In genomic region chr1:189054941-189055551, GRCm38 (mm10) we compare ENCODE assay signal across 20 mouse cellular contexts. TPM values are rescaled to one million over a fixed set of nuclear protein-coding genes. Genes with fewer than 3 reads are reported as not detected.
DNase-seq lines count a peak whose midpoint lies in the region; TF ChIP-seq lines count a peak whose summit lies in the region.
"Had no signal": no experiment of that assay in that cellular context is flagged by ENCODE, and none has a peak within 500 bp of the region (broad histone marks: within the 10 kb centered on the region; RNA-seq: fewer than 3 reads in every experiment).

No protein-coding gene starts in this region.

- peak; percentile 51 to 62 for DNase-seq in frontal cortex, postnatal 36 days (ENCODE audit: low spot score in 2 of 2)
- DNase-seq in frontal cortex, postnatal 14 days (ENCODE audit: low spot score in 2 of 2) = no peak
- peak; percentile 77 for DNase-seq in right cerebral cortex, adult 18-20 months
- no peak for DNase-seq in right cerebral cortex, postnatal 10 days (ENCODE audit: low spot score in 2 of 2)
- DNase-seq in left cerebral cortex, adult 2 months (ENCODE audit: extremely low spot score in 1 of 2, low spot score in 2 of 2) = peak; percentile 40 to 42
- no peak for DNase-seq in cerebellum, adult 18-20 months
- DNase-seq in lung, postnatal 10 days = no peak
- DNase-seq: heart, postnatal 4 days; thymus, adult 2 months had no signal

- H3K4me3 ChIP-seq in left cerebral cortex, adult 2 months = no peak overlapping the region
- no peak overlapping the region for H3K4me3 ChIP-seq in myocyte
- H3K4me3 ChIP-seq: embryonic facial prominence, embryonic 12.5 days; heart, embryonic 15.5 days; hindbrain, embryonic 15.5 days; kidney, embryonic 15.5 days; limb, embryonic 15.5 days; liver, embryonic 15.5 days; midbrain, embryonic 12.5 days; neural tube, embryonic 13.5 days; stomach, embryonic 15.5 days had no signal

- H3K27ac ChIP-seq in left cerebral cortex, adult 2 months = peak overlapping the region; percentile 58
- H3K27ac ChIP-seq: embryonic facial prominence, embryonic 12.5 days; heart, embryonic 15.5 days; hindbrain, embryonic 15.5 days; kidney, embryonic 15.5 days; limb, embryonic 15.5 days; liver, embryonic 15.5 days; midbrain, embryonic 12.5 days; neural tube, embryonic 13.5 days; stomach, embryonic 15.5 days had no signal

- peak overlapping the region; percentile 66 for H3K4me2 ChIP-seq in myocyte (ENCODE audit: low read depth)
- H3K4me2 ChIP-seq: embryonic facial prominence, embryonic 12.5 days; heart, embryonic 15.5 days; hindbrain, embryonic 15.5 days; kidney, embryonic 15.5 days; limb, embryonic 15.5 days; liver, embryonic 15.5 days; midbrain, embryonic 12.5 days; neural tube, embryonic 13.5 days; stomach, embryonic 15.5 days had no signal

- no peaks in the 10 kb centered on the region for H3K27me3 ChIP-seq in myocyte (ENCODE audit: control insufficient read depth, insufficient read depth, insufficient read length)
- H3K27me3 ChIP-seq: embryonic facial prominence, embryonic 12.5 days; heart, embryonic 15.5 days; hindbrain, embryonic 15.5 days; kidney, embryonic 15.5 days; limb, embryonic 15.5 days; liver, embryonic 15.5 days; midbrain, embryonic 12.5 days; neural tube, embryonic 13.5 days; Patski; stomach, embryonic 15.5 days had no signal

- no peaks in the 10 kb centered on the region for H3K79me2 ChIP-seq in myocyte (ENCODE audit: control insufficient read depth, insufficient read depth)

- intact Hi-C loops in left cerebral cortex, adult 2 months (cut with DNase I) = loop anchor here (5.0 kb wide), 1 partner anchor 172 kb away; no protein-coding TSS in a partner anchor

- no peak for TF ChIP-seq CTCF in left cerebral cortex, adult 2 months (IDR thresholded peaks at IDR 0.05)

- no peak for TF ChIP-seq POLR2A in myocyte (IDR thresholded peaks at IDR 0.05; ENCODE audit: insufficient read length, low read depth)

- H3ac ChIP-seq in myocyte (ENCODE audit: control insufficient read depth, insufficient read length) = no peak overlapping the region

- no peaks in the 10 kb centered on the region for H3K36me3 ChIP-seq in myocyte (ENCODE audit: control insufficient read depth, insufficient read depth)
- H3K36me3 ChIP-seq: embryonic facial prominence, embryonic 12.5 days; heart, embryonic 15.5 days; hindbrain, embryonic 15.5 days; kidney, embryonic 15.5 days; limb, embryonic 15.5 days; liver, embryonic 15.5 days; midbrain, embryonic 12.5 days; neural tube, embryonic 13.5 days; stomach, embryonic 15.5 days had no signal

TF ChIP-seq in myocyte, 11 proteins besides CTCF, POLR2A, EP300 and RAD21:
- TF ChIP-seq MAX (IDR thresholded peaks at IDR 0.05; ENCODE audit: low read depth) = no peak
- no peak for TF ChIP-seq SRF (IDR thresholded peaks at IDR 0.05; ENCODE audit: control insufficient read depth, insufficient read length, low read depth)

RNA-seq across cellular contexts. Expression of gene Kctd3, which starts 47.4 kb away (rescaled TPM):
- total RNA-seq in left cerebral cortex, adult 2 months (2021) = 10 to 100 TPM; 81.3 to 87.4 TPM
- 27.1 TPM for polyA plus RNA-seq in myocyte (2012; fragmentation: generic; extraction: Trizol)

Comparison
In these comparisons a context has a peak if more than half of its experiments do, and no peak if none do; other contexts are left out.
1. DNase-seq: peak in frontal cortex, postnatal 36 days (2 of 2), right cerebral cortex, adult 18-20 months (single experiment) and left cerebral cortex, adult 2 months (2 of 2); none in frontal cortex, postnatal 14 days (0 of 2), right cerebral cortex, postnatal 10 days (0 of 2), cerebellum, adult 18-20 months (0 of 2) and lung, postnatal 10 days (single experiment).